Mouse (Mus musculus) stomach, embryonic 16.5 days (tissue): Measurements from ENCODE around the gene Epx. TPM values are rescaled to one million over a fixed set of nuclear protein-coding genes. Genes with fewer than 3 reads are reported as not detected.
A peak's percentile ranks its signal among the peaks of the same experiment; 100 is the strongest.

Source experiments
- ATAC-seq: fragments of 200-750 bp; cut with Nextera tagmentation; 2 replicates; pipeline ENCODE4 v1.8.0; 2017; ENCODE audit warnings: moderate number of reproducible peaks, moderate TSS enrichment; ENCODE audit not compliant: insufficient read depth, low FRiP score
- H3K27ac ChIP-seq: fragments of 300-500 bp; sonication (generic); 2 replicates; pipeline ENCODE4 v1.5.1; 2014; ENCODE audit warnings: low read length
- H3K27me3 ChIP-seq: fragments of 300-500 bp; sonication (generic); 2 replicates; pipeline ENCODE4 v1.6.1; 2014; ENCODE audit warnings: low read length, control low read depth, mixed read lengths; ENCODE audit not compliant: control insufficient read depth, insufficient read depth
- H3K36me3 ChIP-seq: fragments of 300-500 bp; sonication (generic); 2 replicates; pipeline ENCODE4 v1.6.1; 2014; ENCODE audit warnings: low read length; ENCODE audit not compliant: control insufficient read depth, insufficient read depth
- H3K4me1 ChIP-seq: fragments of 300-500 bp; sonication (generic); 2 replicates; pipeline ENCODE4 v1.6.1; 2014; ENCODE audit warnings: low read length, control low read depth, mixed read lengths; ENCODE audit not compliant: control insufficient read depth, insufficient read depth
- H3K4me2 ChIP-seq: fragments of 300-500 bp; sonication (generic); 2 replicates; pipeline ENCODE4 v1.6.1; 2014; ENCODE audit warnings: low read depth, low read length, mixed read lengths
- H3K4me3 ChIP-seq: fragments of 300-500 bp; sonication (generic); replicated peaks from 2 replicates; pipeline ENCODE4 v1.5.1; 2014; ENCODE audit warnings: mild to moderate bottlenecking, low read length
- H3K9ac ChIP-seq: fragments of 300-500 bp; sonication (generic); 2 replicates; pipeline ENCODE4 v1.6.1; 2014; ENCODE audit warnings: low read length
- H3K9me3 ChIP-seq: fragments of 300-500 bp; sonication (generic); replicated peaks from 2 replicates; pipeline ENCODE4 v1.6.1; 2016; ENCODE audit warnings: low read length, control low read depth; ENCODE audit not compliant: control insufficient read depth
- WGBS: fragments of 180-500 bp; shearing (Covaris S2); extraction: QIAGEN DNeasy Blood & Tissue Kit; methylation state at CpG from one replicate; pipeline ENCODE4 v1.1.7; 2014; 5-methylcytosine and 5-hydroxymethylcytosine counted together
- polyA plus RNA-seq: library from polyadenylated mRNA; unstranded; fragments of >200 nt; fragmentation: Nextera tagmentation; extraction: Ambion mirVana; gene quantifications from 2 replicates; pipeline ENCODE4 v1.2.1, GENCODE M21; 2015

Gene Epx
- polyA plus RNA-seq, 1 experiment from 2014 or later, result 0.15 TPM

DNA sequence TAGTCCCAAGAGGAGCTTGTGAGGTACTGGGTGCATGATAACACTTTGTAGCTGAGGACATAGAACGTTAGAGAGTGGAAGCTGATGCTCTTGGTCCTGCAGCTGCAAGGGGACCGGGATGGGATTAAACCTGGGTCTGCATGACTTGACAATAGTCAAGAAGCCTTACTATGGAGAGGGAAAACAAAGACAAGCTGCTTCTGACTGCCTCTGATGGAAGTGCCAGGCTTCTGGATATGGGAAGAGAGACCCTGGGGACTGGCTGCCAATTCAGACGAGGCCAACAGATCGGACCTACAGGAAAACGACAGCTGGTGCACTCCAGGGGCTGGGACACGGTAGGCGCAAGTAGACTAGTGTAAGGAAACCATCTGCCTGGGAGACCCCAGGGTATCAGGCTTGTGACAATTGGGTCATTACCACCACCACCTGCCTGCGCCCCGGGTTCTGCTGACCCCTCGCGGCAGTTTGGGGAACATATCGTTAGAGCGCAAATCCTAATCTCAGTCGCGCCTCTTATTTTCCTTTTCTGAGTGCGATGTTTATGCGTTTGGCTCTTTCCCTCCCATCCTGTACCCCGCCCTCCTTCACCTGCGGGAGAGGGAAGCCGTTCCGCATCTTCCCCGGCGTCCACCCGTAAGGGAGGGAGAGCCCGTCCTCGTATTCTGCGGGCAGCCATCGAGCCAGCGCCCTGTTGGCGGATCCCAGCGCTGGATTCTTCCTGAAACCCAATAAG lies 58.5 kb downstream of the Epx start:
- peak overlapping the region; percentile 68 for H3K9ac ChIP-seq
- ATAC-seq, result no peak
- 3% methylated on average over 31 of the region's 31 CpGs for WGBS

DNA sequence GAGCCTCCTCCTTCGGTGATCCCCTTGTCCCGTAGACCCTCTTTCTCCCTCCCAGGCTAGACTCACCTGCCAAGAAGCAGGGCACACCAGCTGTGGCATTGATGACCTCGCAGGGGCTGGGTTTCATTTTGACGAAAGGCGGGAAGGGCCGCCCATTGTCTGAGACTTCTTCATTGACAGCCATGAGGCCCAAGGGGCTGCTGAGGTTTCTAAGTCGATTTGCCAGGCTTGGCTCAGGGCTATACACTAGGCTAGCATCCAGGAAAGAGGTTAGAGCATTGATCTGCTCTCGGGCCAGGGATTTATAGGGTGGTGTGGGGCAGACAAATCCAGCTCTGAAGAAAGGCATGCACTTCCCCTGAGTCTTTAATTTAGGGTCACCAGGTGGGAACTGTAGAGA lies 60.5 kb downstream of the Epx start:
- Histone ChIP-seq H3K36me3 (no peaks in the 10 kb centered on the region), H3K27ac (no peak overlapping the region), H3K9me3 (no peaks in the 10 kb centered on the region), H3K4me3 (no peak overlapping the region), H3K9ac (no peak overlapping the region), H3K27me3 (no peaks in the 10 kb centered on the region), H3K4me1 (no peaks in the 10 kb centered on the region), H3K4me2 (no peak overlapping the region)
- 66% methylated on average over 8 of the region's 8 CpGs for WGBS
- ATAC-seq, result no peak

More for the DNA sequence above, 58.5 kb downstream of the Epx start:
- Histone ChIP-seq H3K4me1 (no peaks in the 10 kb centered on the region), H3K27ac (no peak overlapping the region), H3K4me3 (peak overlapping the region; percentile 46), H3K9me3 (no peaks in the 10 kb centered on the region), H3K36me3 (no peaks in the 10 kb centered on the region), H3K27me3 (no peaks in the 10 kb centered on the region), H3K4me2 (peak overlapping the region; percentile 68)

Other genes starting within 250 kb of the Epx start
- 14.7 and 16.9 TPM in 2 replicates for gene Rnf43, start 212.8 kb downstream of the Epx start, polyA plus RNA-seq
- 116 and 119 TPM in 2 replicates for gene Supt4a, start 138.0 kb downstream of the Epx start, polyA plus RNA-seq
- gene Tspoap1, start 115.0 kb downstream of the Epx start, polyA plus RNA-seq, result 1.5 and 1.7 TPM in 2 replicates
- gene Mpo, start 82.0 kb downstream of the Epx start, polyA plus RNA-seq, result 17.4 and 19.0 TPM in 2 replicates
- gene Lpo, start 47.2 kb downstream of the Epx start, polyA plus RNA-seq, result 0.25 and 0.41 TPM in 2 replicates
- gene Mks1, start 22.3 kb downstream of the Epx start, polyA plus RNA-seq, result 12.5 and 14.3 TPM in 2 replicates
- not detected in 2 replicates for gene Olfr462, start 16.7 kb upstream of the Epx start, polyA plus RNA-seq
- not detected in 2 replicates for gene Olfr463, start 21.9 kb upstream of the Epx start, polyA plus RNA-seq
- not detected in 2 replicates for gene Olfr464, start 45.4 kb upstream of the Epx start, polyA plus RNA-seq
- gene Dynll2, start 112.0 kb upstream of the Epx start, polyA plus RNA-seq, result 14.6 and 16.5 TPM in 2 replicates
- gene Srsf1, start 171.8 kb upstream of the Epx start, polyA plus RNA-seq, result 188 and 201 TPM in 2 replicates
- gene Vezf1, start 192.7 kb upstream of the Epx start, polyA plus RNA-seq, result 28.5 and 30.5 TPM in 2 replicates
- 11.3 and 11.5 TPM in 2 replicates for gene Cuedc1, start 222.5 kb upstream of the Epx start, polyA plus RNA-seq